Mouse (Mus musculus) inflammation-experienced regulatory T-cells, adult 6 months (primary cell): ENCODE measurements around the gene Pctp. TPM values are rescaled to one million over a fixed set of nuclear protein-coding genes. Genes with fewer than 3 reads are reported as not detected.

Experiments
- ATAC-seq: one replicate; pipeline ENCODE4 v1.8.0; 2017
- polyA plus RNA-seq, 3 experiments: library from polyadenylated mRNA; unstranded; fragments of 100-300 nt; shearing (Covaris generic); gene quantifications; one replicate each; pipeline ENCODE4 v1.2.1; 2017

Gene Pctp
- polyA plus RNA-seq, 3 experiments from 2014 or later = 6.8 to 8.6 (median 7.5) TPM

DNA sequence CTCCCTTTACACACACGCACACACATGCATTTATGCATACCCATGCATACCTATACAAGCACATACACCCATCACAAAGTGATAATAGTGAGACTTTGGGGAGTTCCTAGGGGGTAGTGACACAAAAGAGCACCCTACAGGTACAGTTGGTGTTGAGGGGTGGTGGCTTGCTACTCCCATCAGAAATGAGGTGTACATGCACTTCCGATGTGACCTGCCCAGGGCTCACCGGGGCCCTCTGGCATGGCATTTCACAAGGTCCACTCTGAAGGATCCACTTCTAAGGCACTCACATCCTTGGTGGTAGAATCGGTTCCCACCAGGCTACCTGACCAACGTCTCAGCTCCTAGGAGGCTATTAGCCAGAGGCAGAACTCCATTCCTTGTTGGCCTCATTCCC lies 26.3 kb downstream of the Pctp start:
- no peak for ATAC-seq

DNA sequence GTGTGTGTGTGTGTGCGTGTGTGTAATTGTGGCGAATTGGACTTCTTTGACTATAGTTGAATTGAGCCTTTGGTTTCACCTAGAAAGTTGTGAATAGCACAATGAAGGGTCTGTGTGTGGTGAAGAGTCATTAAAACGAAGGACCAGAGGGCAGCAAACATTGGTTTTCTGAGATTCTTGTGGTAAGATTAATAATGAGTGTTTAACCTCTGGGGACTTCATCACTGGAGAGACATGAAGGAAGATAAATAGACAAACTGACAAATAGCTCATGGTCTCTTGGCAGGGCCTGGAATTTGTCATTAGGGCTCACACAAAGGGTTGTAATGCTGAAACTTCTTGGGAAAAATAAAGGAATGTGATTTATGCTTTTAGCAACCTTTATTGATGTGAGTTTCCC lies 31.4 kb downstream of the Pctp start:
- no peak for ATAC-seq

- no peak for ATAC-seq
These were observed 32.0 kb downstream of the Pctp start for GRCm38 (mm10) chr11:89970726-89971125.

DNA sequence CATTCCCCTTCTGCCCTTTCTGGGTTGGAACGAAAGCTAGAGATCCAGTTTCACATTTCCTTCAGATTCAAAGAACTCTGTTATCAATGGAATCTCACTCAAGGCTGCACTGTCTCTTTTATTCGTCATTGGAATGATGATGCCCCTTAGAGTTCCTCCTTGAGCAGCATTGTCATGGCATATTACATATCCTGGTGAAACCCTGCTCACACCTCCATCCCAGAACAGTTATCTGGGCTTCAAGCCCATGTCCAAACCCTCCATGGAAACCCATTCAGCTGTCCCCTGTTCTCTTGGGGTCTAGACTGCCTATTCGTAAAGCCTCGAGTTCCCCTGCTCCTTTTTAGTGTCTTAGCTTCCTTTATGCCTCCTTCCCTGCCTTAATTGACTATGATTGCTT lies 33.6 kb downstream of the Pctp start:
- ATAC-seq = no peak

DNA sequence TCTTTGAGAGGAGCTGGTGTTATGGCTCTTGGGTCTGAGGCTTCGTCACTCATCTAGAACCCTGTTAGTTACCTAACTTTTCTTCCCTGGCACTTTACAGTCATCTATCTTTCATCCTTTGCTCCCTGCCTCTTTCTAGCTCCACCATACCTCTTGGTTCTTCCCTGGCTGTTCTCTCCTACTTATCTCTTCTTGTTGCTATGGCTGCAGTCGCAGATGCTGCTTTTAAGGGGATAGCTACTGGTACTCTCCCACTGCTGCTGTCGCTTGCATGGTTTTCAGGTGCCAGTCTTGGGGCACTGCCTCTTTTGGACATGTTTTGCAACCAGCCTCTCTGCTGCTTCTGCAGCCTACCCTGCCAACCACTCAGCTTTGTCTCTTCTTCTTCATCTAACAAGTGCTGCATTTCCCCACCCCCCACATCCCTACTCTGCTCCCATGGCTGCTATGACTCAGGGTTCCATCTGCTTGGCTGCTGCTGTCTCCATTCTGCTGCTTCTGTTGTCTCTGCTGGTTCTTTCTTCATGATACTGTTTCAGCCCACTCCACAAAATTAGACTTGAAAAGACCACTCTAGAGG lies 51.9 kb downstream of the Pctp start:
- no peak for ATAC-seq

DNA sequence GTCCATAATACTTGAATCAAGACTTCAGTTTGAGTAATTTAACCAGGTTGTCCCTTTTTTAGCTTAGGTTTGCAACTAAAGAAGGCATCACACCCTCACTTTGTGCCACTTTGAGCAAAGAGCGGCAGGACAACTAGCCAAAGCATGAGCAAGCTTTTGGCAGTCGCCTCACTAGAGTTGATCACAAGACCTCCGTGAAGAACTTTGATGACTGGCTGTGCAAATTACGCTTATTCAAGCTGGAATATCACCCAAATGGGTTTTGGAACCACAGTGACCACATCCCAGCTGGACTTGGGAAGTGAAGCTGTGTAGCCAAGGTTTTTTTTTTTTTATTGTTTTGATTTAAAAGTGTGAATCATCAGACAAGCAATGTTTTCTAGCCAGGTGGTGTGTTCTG lies 54.9 kb downstream of the Pctp start:
- no peak for ATAC-seq

- no peak for ATAC-seq
These were observed 57.5 kb downstream of the Pctp start for GRCm38 (mm10) chr11:89945159-89945558.

- ATAC-seq = no peak
These were observed 65.5 kb downstream of the Pctp start for GRCm38 (mm10) chr11:89937241-89937640.

Other genes starting within 250 kb of the Pctp start
- gene Ankfn1, start 225.2 kb downstream of the Pctp start, polyA plus RNA-seq = not detected
- gene Tmem100, start 27.5 kb upstream of the Pctp start, polyA plus RNA-seq = not detected
- gene Gm45716, start 184.8 kb upstream of the Pctp start, polyA plus RNA-seq = 1 to 10 TPM; 6.1 to 7.8 (median 7.5) TPM
- gene Mmd, start 246.6 kb upstream of the Pctp start, polyA plus RNA-seq = 10 to 100 TPM; 29.9 to 31.2 (median 30.7) TPM